Mouse (Mus musculus) heart, adult 11 months (tissue): ENCODE data around the gene Aif1.
A peak's percentile ranks its signal among the peaks of the same experiment; 100 is the strongest.
"Not testable (repeated sequence)": the region's sequence is repeated elsewhere in the genome, so short reads cannot be mapped to it uniquely, and the experiment has no call there.

ENCODE experiments used
- DNase-seq: peaks from one replicate; pipeline ENCODE4 v3.0.0; 2022

Aif1 gene

GRCm38 (mm10) chr17:35140490-35140996 is 35.3 kb downstream of the Aif1 start:
- peak; percentile 95 for DNase-seq

GRCm38 (mm10) chr17:35139269-35139668 is 36.6 kb downstream of the Aif1 start:
- no peak for DNase-seq

- no peak for DNase-seq
Observed at GRCm38 (mm10) chr17:35135591-35136320, 40.1 kb downstream of the Aif1 start.

- DNase-seq: peak; percentile 100
Observed at GRCm38 (mm10) chr17:35134801-35135590, 40.9 kb downstream of the Aif1 start, which contains the start of gene Bag6. Gene Bag6 (plus strand): TSS chr17:35135178.

GRCm38 (mm10) chr17:35133517-35133916 is 42.4 kb downstream of the Aif1 start:
- DNase-seq: no peak

- DNase-seq: no peak
Observed at GRCm38 (mm10) chr17:35132174-35132560, 43.7 kb downstream of the Aif1 start.

GRCm38 (mm10) chr17:35131500-35132173 is 44.2 kb downstream of the Aif1 start, which contains the start of gene Apom:
Gene Apom (minus strand): TSS chr17:35132050.
- DNase-seq: peak; percentile 91

- DNase-seq: peak; percentile 90
Observed at GRCm38 (mm10) chr17:35131038-35131437, 44.8 kb downstream of the Aif1 start.

GRCm38 (mm10) chr17:35128996-35129395 is 46.9 kb downstream of the Aif1 start:
- DNase-seq: no peak

GRCm38 (mm10) chr17:35127017-35127416 is 48.9 kb downstream of the Aif1 start:
- DNase-seq: no peak

GRCm38 (mm10) chr17:35126206-35126611 is 49.7 kb downstream of the Aif1 start, which contains the start of gene D17H6S53E:
Gene D17H6S53E (plus strand): TSS chr17:35126373.
- DNase-seq: peak; percentile 99

GRCm38 (mm10) chr17:35125578-35125977 is 50.3 kb downstream of the Aif1 start:
- DNase-seq: no peak

GRCm38 (mm10) chr17:35125081-35125480 is 50.8 kb downstream of the Aif1 start:
- no peak for DNase-seq

GRCm38 (mm10) chr17:35124261-35124896 is 51.5 kb downstream of the Aif1 start:
- DNase-seq: not testable (repeated sequence)

GRCm38 (mm10) chr17:35123287-35123686 is 52.6 kb downstream of the Aif1 start:
- peak; percentile 91 for DNase-seq

GRCm38 (mm10) chr17:35121871-35122303 is 54.0 kb downstream of the Aif1 start, which contains the start of gene Csnk2b:
Gene Csnk2b (minus strand): TSS chr17:35122053.
- DNase-seq: peak; percentile 96

- peak; percentile 100 for DNase-seq
Observed at GRCm38 (mm10) chr17:35121143-35121799, 54.6 kb downstream of the Aif1 start, which contains the start of gene Gpank1. Gene Gpank1 (plus strand): TSS chr17:35121455.
